Mouse (Mus musculus) gastrocnemius, adult 2 months (tissue): ENCODE measurements around the gene Crtam. TPM values are rescaled to one million over a fixed set of nuclear protein-coding genes. Genes with fewer than 3 reads are reported as not detected.

Source experiments
- DNase-seq: peaks from one replicate; pipeline ENCODE4 v3.0.0; 2022
- H3K27ac ChIP-seq: fragments of 200-600 bp; 2 replicates; pipeline ENCODE4 v1.8.1; 2022; ENCODE audit warnings: mild to moderate bottlenecking
- H3K4me3 ChIP-seq: fragments of 200-600 bp; 2 replicates; pipeline ENCODE4 v1.8.1; 2022; ENCODE audit warnings: mild to moderate bottlenecking, moderate library complexity
- CTCF ChIP-seq: fragments of 200-600 bp; IDR thresholded peaks from 2 replicates; pipeline ENCODE4 v1.8.1; 2022; ENCODE audit warnings: antibody characterized with exemption, mild to moderate bottlenecking, moderate library complexity
- intact Hi-C: fragments of 180-260 bp; cut with DNase I; formaldehyde crosslinking; loops from one replicate; pipeline ENCODE4 v1.15.1; 2025
- total RNA-seq, 2 experiments: library from RNA; stranded (reverse); gene quantifications; 2 replicates each; pipeline ENCODE4 v1.2.3; 2021

The Crtam gene
- total RNA-seq, 2 experiments from 2014 or later: not detected

GRCm38 (mm10) chr9:40933323-40933722 lies 71.1 kb downstream of the Crtam start:
- Histone ChIP-seq H3K27ac (no peak overlapping the region), H3K4me3 (no peak overlapping the region)
- intact Hi-C loops: no loop called here
- DNase-seq: no peak
- TF ChIP-seq CTCF: no peak

GRCm38 (mm10) chr9:40927351-40927980 lies 77.0 kb downstream of the Crtam start:
- no peak for DNase-seq
- Histone ChIP-seq H3K4me3 (no peak overlapping the region), H3K27ac (no peak overlapping the region)
- TF ChIP-seq CTCF: no peak
- intact Hi-C loops: no loop called here

Other genes with a start within 250 kb of the Crtam start
- gene Hspa8, start 203.6 kb downstream of the Crtam start, total RNA-seq: 1,000 to 10,000 TPM; 1,297 to 1,609 TPM
- not detected for gene Bsx, start 130.5 kb downstream of the Crtam start, total RNA-seq
- not detected for gene Jhy, start 40.5 kb downstream of the Crtam start, total RNA-seq
- under 1 TPM; 0.33 to 0.45 TPM for gene Ubash3b, start 157.1 kb upstream of the Crtam start, total RNA-seq